Mouse (Mus musculus): ENCODE results near the gene Lyrm4. TPM values are rescaled to one million over a fixed set of nuclear protein-coding genes. Genes with fewer than 3 reads are reported as not detected.

Gene Lyrm4
- total and polyA plus RNA-seq, 3 experiments = 5.1 to 12.2 (median 10.6) TPM

DNA sequence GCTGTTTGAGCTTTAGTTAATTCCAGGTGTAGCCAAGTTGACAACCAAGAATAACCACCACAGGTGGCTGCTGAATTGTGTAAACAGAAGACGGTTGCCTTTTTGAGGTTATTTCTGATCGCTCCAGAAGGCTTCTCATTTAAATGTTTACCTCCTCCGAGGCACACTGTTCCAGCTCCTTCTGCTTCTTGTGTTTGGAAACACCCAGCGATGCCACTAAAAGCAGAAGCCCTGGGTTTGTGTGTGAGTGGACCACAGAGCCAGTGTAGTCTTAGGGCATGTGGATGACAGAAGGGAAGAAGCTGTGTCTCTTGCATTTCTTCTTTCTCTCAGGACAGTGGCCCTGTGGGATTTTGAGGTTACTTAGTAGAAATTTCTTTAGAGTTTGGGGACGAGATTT, 32.9 kb upstream of the Lyrm4 start:
- DNase-seq = no peak
- no peak for TF ChIP-seq POLR2A (IDR thresholded peaks at IDR 0.05; ENCODE audit: insufficient read depth, low read depth, low read length)
- Histone ChIP-seq H3K79me2 (replicated peaks; ENCODE audit: control insufficient read depth, insufficient read depth, low read length) (0 out of 2 replicates have a peak, but pooled peaks cover 2% of the 10 kb centered on the region), H3K27ac (no peak overlapping the region), H3K9ac (ENCODE audit: low read depth, low read length) (no peak overlapping the region), H3K27me3 (ENCODE audit: control insufficient read depth, insufficient read depth, low read length) (no peaks in the 10 kb centered on the region), H3K4me3 (no peak overlapping the region), H3K36me3 (ENCODE audit: control insufficient read depth, insufficient read depth, low read length) (peaks cover 5% of the 10 kb centered on the region), H3K4me1 (ENCODE audit: control insufficient read depth, insufficient read depth, low read length) (peaks cover 2% of the 10 kb centered on the region; the same call in 1 of the 2 replicates)
- 83% methylated on average over 5 of the region's 5 CpGs for WGBS
- intact Hi-C loops (cut with DNase I) = no loop called here

DNA sequence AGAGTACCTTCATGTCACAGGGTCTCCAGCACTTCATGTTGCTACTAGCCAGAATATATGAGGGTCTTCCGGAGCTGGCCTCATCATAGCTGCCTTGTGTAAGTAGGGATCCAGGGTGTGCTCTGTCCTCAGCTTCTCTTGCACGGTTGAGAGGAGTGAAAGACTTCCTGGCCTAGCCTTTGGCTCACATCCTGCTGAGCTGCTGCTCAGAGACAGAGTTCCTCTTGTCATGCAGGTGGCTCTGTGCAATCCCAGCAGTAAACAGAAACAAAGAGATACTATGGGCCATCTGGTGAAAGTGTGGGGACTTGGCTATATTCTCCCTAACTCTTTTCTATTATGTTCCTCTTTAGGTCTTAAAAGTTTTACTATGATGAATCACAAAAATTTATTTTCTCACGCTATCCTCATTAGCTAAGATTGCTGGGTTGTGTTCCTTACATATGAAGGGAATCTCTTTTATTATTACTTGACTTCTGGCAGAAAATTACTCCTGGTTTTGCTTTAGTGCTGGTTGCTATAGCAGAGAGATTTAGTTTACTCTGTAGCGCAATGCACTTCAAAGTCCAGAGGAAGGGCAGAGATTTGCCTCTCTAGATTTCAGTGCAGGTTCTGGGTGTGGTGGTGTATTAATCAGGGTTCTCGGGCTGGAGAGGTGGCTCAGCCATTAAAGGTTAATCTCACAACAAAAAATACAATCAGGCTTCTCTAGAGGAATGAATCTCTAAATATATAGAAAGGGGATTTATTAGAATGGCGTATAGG, 32.0 kb upstream of the Lyrm4 start:
- H3K4me1 ChIP-seq (ENCODE audit: control insufficient read depth, insufficient read depth, low read length) = peaks cover 2% of the 10 kb centered on the region; the same call in 1 of the 2 replicates
- no peaks in the 10 kb centered on the region for H3K27me3 ChIP-seq (ENCODE audit: control insufficient read depth, insufficient read depth, low read length)
- intact Hi-C loops (cut with DNase I) = no loop called here
- no peak overlapping the region for H3K9ac ChIP-seq (ENCODE audit: low read depth, low read length)
- no peak overlapping the region for H3K27ac ChIP-seq
- no peak overlapping the region for H3K4me3 ChIP-seq
- H3K79me2 ChIP-seq (replicated peaks; ENCODE audit: control insufficient read depth, insufficient read depth, low read length) = 0 out of 2 replicates have a peak, but pooled peaks cover 2% of the 10 kb centered on the region
- DNase-seq = no peak
- 70% methylated on average over 6 of the region's 6 CpGs for WGBS
- peaks cover 7% of the 10 kb centered on the region for H3K36me3 ChIP-seq (ENCODE audit: control insufficient read depth, insufficient read depth, low read length)
- TF ChIP-seq EP300 (IDR thresholded peaks at IDR 0.05; ENCODE audit: insufficient read depth, low read depth, low read length) = no peak
- TF ChIP-seq POLR2A (IDR thresholded peaks at IDR 0.05; ENCODE audit: insufficient read depth, low read depth, low read length) = no peak
- no peak for TF ChIP-seq CTCF (IDR thresholded peaks at IDR 0.05)

DNA sequence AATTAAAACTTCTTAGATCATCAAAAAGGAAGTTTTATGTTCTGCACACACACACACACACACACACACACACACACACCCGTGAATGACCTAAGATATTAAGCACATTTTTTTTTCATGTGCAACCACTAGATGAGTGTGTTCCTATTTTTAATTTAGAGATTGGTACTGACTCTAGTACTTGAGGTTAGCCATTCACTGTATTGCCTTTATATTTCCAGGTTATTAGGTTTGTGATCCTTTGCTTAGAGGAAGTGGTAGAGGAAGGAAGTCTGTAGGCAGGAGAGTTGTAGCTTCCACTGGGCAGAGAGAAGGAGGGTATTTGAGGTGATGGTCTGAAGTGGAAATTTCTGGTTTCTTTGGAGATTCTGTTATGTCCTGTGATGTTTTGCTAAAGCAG, 28.3 kb upstream of the Lyrm4 start:
- WGBS = 41% methylated on average over 1 of the region's 1 CpGs
- intact Hi-C loops (cut with DNase I) = no loop called here
- no peak overlapping the region for H3K9ac ChIP-seq (ENCODE audit: low read depth, low read length)
- peaks cover 7% of the 10 kb centered on the region for H3K36me3 ChIP-seq (ENCODE audit: control insufficient read depth, insufficient read depth, low read length)
- DNase-seq = no peak
- no peak overlapping the region for H3K27ac ChIP-seq
- H3K4me1 ChIP-seq (ENCODE audit: control insufficient read depth, insufficient read depth, low read length) = peaks cover 2% of the 10 kb centered on the region; the same call in 1 of the 2 replicates
- 0 out of 2 replicates have a peak, but pooled peaks cover 3% of the 10 kb centered on the region for H3K79me2 ChIP-seq (replicated peaks; ENCODE audit: control insufficient read depth, insufficient read depth, low read length)
- H3K27me3 ChIP-seq (ENCODE audit: control insufficient read depth, insufficient read depth, low read length) = no peaks in the 10 kb centered on the region
- no peak overlapping the region for H3K4me3 ChIP-seq
- no peak for TF ChIP-seq CTCF (IDR thresholded peaks at IDR 0.05)
- TF ChIP-seq POLR2A (IDR thresholded peaks at IDR 0.05; ENCODE audit: insufficient read depth, low read depth, low read length) = no peak

DNA sequence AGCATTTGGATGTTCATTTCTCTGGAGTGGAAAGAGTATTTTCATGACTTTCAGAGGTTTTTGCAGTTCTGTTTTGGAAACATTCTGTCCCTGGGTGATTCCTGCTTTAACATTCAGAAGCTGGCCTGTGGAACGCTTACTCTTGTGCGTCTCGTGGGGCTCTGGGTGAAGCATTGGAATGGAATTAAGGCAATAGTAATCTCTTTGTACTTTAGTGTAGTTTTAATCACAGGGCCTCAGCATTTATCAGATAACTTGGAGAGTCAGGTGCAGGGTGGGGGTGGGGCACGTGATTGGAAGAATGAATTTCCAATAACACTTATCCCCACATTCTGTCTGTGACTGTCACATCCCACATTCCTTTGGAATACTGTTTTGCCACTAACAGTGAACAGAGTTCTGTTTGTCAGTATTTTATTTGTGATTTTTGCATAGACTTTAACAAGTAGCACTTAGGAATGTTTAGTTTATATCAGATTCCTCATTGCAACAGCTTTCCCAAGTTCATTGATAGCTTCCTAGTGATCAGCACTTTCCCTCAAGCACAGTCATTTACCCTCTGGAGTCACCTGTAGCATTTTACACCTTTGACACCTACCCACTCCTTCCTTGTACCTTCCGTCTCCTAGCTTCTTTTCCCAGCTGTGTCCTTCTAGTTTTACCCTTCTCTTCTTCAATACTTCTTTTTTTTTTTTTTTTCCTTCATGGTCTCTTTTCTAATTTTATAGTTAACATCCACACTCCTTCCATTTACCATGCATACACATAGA, 23.1 kb upstream of the Lyrm4 start:
- Histone ChIP-seq H3K4me1 (ENCODE audit: control insufficient read depth, insufficient read depth, low read length) (peaks cover 4% of the 10 kb centered on the region), H3K9ac (ENCODE audit: low read depth, low read length) (no peak overlapping the region), H3K36me3 (ENCODE audit: control insufficient read depth, insufficient read depth, low read length) (peaks cover 2% of the 10 kb centered on the region; the same call in 1 of the 2 replicates), H3K79me2 (replicated peaks; ENCODE audit: control insufficient read depth, insufficient read depth, low read length) (0 out of 2 replicates have a peak, but pooled peaks cover 3% of the 10 kb centered on the region), H3K27ac (no peak overlapping the region), H3K27me3 (ENCODE audit: control insufficient read depth, insufficient read depth, low read length) (no peaks in the 10 kb centered on the region), H3K4me3 (no peak overlapping the region)
- WGBS = 66% methylated on average over 5 of the region's 5 CpGs
- intact Hi-C loops (cut with DNase I) = no loop called here
- no peak for DNase-seq
- no peak for TF ChIP-seq EP300 (IDR thresholded peaks at IDR 0.05; ENCODE audit: insufficient read depth, low read depth, low read length)
- no peak for TF ChIP-seq CTCF (IDR thresholded peaks at IDR 0.05)
- TF ChIP-seq POLR2A (IDR thresholded peaks at IDR 0.05; ENCODE audit: insufficient read depth, low read depth, low read length) = no peak

DNA sequence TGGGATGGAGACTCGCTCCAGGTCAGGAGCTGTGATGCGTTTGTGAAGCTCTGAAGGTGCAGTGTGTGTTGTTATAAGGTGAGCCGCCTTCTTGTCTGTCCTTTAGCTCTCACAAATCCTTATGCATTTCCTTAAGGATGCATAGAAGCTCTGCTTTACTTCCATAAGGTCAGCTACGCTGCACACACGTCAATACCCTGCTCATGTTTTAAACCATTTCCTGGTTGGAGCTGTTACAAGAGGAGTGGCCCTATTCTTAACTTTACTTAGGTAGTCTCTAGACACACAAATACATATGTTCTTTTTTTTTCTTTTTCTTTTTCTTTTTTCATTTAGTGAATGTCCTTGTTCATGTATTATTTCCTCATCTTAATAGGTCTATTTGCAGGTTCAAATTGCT, 22.4 kb upstream of the Lyrm4 start:
- H3K4me3 ChIP-seq = no peak overlapping the region

More for the DNA sequence above, 22.4 kb upstream of the Lyrm4 start:
- no peaks in the 10 kb centered on the region for H3K36me3 ChIP-seq (ENCODE audit: control insufficient read depth, insufficient read depth, low read length)
- no peak overlapping the region for H3K9ac ChIP-seq (ENCODE audit: low read depth, low read length)
- intact Hi-C loops (cut with DNase I) = no loop called here
- 0 out of 2 replicates have a peak, but pooled peaks cover 3% of the 10 kb centered on the region for H3K79me2 ChIP-seq (replicated peaks; ENCODE audit: control insufficient read depth, insufficient read depth, low read length)
- H3K4me1 ChIP-seq (ENCODE audit: control insufficient read depth, insufficient read depth, low read length) = peaks cover 4% of the 10 kb centered on the region
- DNase-seq = no peak
- H3K27me3 ChIP-seq (ENCODE audit: control insufficient read depth, insufficient read depth, low read length) = no peaks in the 10 kb centered on the region
- no peak for TF ChIP-seq EP300 (IDR thresholded peaks at IDR 0.05; ENCODE audit: insufficient read depth, low read depth, low read length)
- no peak for TF ChIP-seq POLR2A (IDR thresholded peaks at IDR 0.05; ENCODE audit: insufficient read depth, low read depth, low read length)
- H3K27ac ChIP-seq = no peak overlapping the region
- 51% methylated on average over 5 of the region's 5 CpGs for WGBS
